Mouse (Mus musculus): ENCODE measurements around the gene Hal.
"Not testable (repeated sequence)": the region's sequence is repeated elsewhere in the genome, so short reads cannot be mapped to it uniquely, and the experiment has no call there.

The Hal gene

GRCm38 (mm10) chr10:93517754-93518153 lies 29.2 kb downstream of the Hal start:
- no peak for DNase-seq

GRCm38 (mm10) chr10:93518186-93518585 lies 29.6 kb downstream of the Hal start:
- no peak for DNase-seq

- DNase-seq = no peak
Observed at GRCm38 (mm10) chr10:93518620-93519019, 30.1 kb downstream of the Hal start.

GRCm38 (mm10) chr10:93519159-93519558 lies 30.6 kb downstream of the Hal start:
- no peak for DNase-seq

GRCm38 (mm10) chr10:93519756-93520155 lies 31.2 kb downstream of the Hal start:
- DNase-seq = no peak

- no peak for DNase-seq
Observed at GRCm38 (mm10) chr10:93520994-93521393, 32.4 kb downstream of the Hal start.

GRCm38 (mm10) chr10:93525329-93525728 lies 36.8 kb downstream of the Hal start:
- no peak for DNase-seq

GRCm38 (mm10) chr10:93538287-93538686 lies 49.7 kb downstream of the Hal start:
- no peak for DNase-seq

GRCm38 (mm10) chr10:93538818-93539217 lies 50.2 kb downstream of the Hal start:
- no peak for DNase-seq

GRCm38 (mm10) chr10:93539775-93540430 lies 51.3 kb downstream of the Hal start, which contains the start of gene Amdhd1:
Gene Amdhd1, minus strand, starts transcription at chr10:93540033.
- DNase-seq = peak; percentile 71

GRCm38 (mm10) chr10:93540431-93541210 lies 52.1 kb downstream of the Hal start, which contains the start of gene Ccdc38:
Gene Ccdc38, plus strand, starts transcription at chr10:93540632.
- no peak for DNase-seq

GRCm38 (mm10) chr10:93541585-93541984 lies 53.0 kb downstream of the Hal start:
- DNase-seq = no peak

GRCm38 (mm10) chr10:93542356-93542755 lies 53.8 kb downstream of the Hal start:
- no peak for DNase-seq

- DNase-seq = no peak
Observed at GRCm38 (mm10) chr10:93543176-93543575, 54.6 kb downstream of the Hal start.

- DNase-seq = no peak
Observed at GRCm38 (mm10) chr10:93544172-93544571, 55.6 kb downstream of the Hal start.

GRCm38 (mm10) chr10:93547741-93548270 lies 59.2 kb downstream of the Hal start:
- no peak for DNase-seq

- DNase-seq = peak; percentile 77
Observed at GRCm38 (mm10) chr10:93548991-93549390, 60.4 kb downstream of the Hal start.

- DNase-seq = no peak
Observed at GRCm38 (mm10) chr10:93549821-93550220, 61.3 kb downstream of the Hal start.

GRCm38 (mm10) chr10:93552596-93552995 lies 64.0 kb downstream of the Hal start:
- DNase-seq = no peak

GRCm38 (mm10) chr10:93557971-93558370 lies 69.4 kb downstream of the Hal start:
- DNase-seq = not testable (repeated sequence)

GRCm38 (mm10) chr10:93559786-93560185 lies 71.2 kb downstream of the Hal start:
- no peak for DNase-seq

GRCm38 (mm10) chr10:93564518-93565090 lies 76.0 kb downstream of the Hal start:
- no peak for DNase-seq

- no peak for DNase-seq
Observed at GRCm38 (mm10) chr10:93567066-93567465, 78.5 kb downstream of the Hal start.
